Mouse (Mus musculus) 3134 (cell line): ENCODE results near the gene Olfr1221.
"Not testable (repeated sequence)": the region's sequence is repeated elsewhere in the genome, so short reads cannot be mapped to it uniquely, and the experiment has no call there.

Experiments
- DNase-seq: peaks from one replicate; pipeline ENCODE4 v3.0.0-alpha.2; 2011; ENCODE audit warnings: low spot score; ENCODE audit not compliant: insufficient read length; ENCODE audit errors: extremely low read depth

The Olfr1221 gene

DNA sequence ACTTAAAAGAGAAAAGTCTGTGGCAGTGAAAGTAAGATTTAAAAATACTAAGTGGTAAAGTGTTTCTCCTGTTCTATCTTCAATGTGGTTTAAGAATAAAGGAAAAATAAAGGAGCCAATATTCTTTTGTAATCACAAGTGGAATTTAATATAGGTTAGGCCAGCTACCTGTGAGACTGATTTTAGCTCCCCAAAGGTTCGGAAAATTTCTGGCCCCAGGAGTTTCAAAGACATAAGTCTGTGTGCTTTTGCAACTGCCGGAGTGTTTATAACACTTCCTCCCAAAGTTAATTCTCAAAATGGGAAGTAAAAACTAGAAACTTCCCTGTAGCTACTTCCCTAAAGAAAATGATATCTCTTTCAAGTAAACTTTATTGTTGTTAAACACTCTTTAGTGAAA, at the start of gene Olfr1221:
Gene Olfr1221, minus strand, starts transcription at position 101 of the 400 bp plus-strand sequence.
- no peak for DNase-seq

DNA sequence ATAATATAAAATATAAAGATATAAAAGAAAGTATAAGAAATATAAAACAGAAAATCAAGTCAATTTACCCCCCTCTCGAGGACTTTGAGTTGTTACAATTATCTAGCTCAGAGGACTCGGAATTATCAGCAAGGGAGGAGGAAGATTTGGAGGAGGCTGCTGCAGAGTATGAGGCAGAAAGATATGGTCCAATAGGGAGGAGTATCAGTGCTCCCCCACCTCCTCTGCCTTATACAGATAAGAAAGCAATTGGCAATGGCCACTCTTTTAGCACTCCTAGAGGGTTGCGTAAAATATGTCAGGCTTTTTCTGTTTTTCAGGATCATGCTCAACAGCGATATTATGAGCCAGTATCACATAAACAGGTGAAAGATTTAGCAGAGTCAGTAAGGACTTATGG, 47.6 kb upstream of the Olfr1221 start:
- not testable (repeated sequence) for DNase-seq

DNA sequence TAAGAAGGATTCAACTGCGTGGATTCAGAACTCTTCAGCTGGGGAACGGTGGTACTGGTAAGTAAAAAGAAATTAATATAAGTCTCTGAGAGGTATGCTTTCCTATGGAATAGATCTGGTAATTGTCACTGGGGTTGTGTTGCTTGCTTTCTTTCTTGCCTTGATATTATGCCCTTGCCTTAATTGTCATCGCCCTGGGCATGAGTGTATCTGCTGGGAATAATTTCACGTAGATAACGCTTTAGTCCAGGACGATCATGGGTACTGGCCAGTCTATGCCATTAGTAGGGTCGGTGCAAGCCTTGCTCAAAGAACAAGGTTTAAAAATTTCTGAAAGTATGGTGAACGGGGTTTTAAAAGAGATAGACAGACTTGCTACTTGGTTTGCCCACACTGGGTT, 46.9 kb upstream of the Olfr1221 start, which contains the start of gene Olfr1224-ps1:
Gene Olfr1224-ps1, minus strand, starts transcription at position 101 of the 400 bp plus-strand sequence.
- not testable (repeated sequence) for DNase-seq

DNA sequence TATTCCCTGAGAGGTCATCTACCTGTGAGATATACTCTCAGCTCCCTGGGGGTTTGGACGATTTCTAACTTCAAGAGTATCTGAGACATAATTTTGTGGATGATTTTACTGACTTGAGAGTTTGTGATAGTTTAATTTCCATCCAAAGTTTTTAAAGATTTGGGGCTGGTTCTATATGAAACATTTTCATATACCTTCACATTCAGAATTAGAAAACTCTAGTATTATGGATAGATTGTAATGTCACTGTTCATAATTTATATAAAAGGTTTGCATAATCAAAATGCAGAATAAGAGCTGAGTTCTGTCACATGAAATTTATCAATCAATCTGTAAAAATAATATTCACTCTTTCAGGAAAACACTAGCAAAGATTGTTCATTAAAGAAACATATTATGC, 34.4 kb upstream of the Olfr1221 start, which contains the start of gene Olfr1223:
Gene Olfr1223, minus strand, starts transcription at position 101 of the 400 bp plus-strand sequence.
- no peak for DNase-seq

DNA sequence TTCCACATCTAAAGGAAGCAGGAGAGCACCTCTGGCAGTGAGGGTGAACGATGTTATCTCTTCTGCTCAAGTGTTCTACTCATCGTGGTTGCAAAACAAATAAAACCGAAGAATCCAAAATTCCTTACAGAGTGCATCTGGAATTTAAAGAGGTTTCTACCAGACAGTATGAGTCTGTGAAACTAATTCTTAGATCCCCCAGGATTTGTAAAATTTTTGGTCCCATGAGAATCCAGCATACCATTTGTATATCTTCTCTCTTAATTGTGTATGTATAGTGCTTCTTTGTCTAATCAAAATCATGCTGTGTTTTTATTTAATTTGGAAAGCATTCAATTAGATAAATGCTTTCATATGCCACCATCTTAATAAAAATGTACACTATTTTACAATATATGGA, 15.9 kb upstream of the Olfr1221 start, which contains the start of gene Olfr1222:
Gene Olfr1222, minus strand, starts transcription at position 101 of the 400 bp plus-strand sequence.
- DNase-seq: no peak

DNA sequence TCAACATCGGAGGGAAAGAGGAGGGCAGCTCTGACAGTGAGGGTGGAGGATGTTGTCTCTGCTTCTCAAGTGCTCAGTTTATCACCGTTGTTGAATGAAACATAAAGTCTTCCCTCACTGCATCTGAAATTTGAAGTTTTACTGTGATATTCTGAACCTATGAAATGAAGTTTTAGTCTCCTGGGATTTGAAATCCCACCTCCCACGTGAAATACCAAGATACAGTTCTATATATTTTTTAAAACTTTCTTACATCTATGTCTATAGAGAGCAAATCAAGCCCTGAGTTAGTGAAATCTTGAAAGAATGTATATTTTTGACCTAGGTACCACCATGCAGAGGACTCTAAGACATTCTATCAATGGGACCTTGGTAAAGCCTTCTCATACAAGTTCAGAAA, 10.3 kb downstream of the Olfr1221 start, which contains the start of gene Olfr1220:
Gene Olfr1220, minus strand, starts transcription at position 101 of the 400 bp plus-strand sequence.
- no peak for DNase-seq

DNA sequence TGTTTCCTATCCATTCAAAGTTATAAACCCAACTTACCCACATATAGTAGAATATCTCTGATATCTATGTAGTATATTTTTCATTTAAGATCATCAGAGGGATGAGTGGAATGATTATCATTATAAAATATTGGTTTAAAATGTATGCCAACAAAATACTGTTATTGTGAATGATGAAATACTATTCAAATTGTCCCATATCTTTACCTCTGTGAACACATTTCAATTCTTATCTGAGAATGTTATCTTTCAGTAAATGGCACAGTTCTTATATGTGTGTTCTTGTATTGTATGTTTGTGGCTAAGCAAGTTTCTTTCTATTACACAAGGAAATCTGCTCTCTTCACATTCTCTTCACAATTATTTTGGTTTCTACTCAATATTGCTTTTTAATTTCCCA, 11.4 kb downstream of the Olfr1221 start:
- DNase-seq: no peak

DNA sequence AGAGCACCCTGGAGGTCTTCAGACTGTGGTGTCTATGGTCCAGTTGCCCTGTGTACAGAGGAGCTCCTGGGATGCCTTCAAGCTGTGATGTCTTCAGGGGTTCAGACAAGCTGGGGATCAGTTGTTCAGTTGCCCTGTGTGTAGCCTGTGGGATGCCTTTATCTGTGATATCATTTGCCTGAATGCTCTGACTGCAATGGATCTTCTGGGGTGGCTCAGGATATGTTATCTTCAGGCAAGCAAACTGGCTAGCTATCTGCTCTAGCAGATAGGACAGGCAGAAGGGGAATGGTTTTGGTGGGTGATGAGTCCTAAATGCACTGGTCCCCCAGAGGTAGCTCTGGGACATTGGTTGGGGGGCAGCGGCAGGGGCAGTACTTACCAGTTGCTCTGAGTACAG, 23.2 kb downstream of the Olfr1221 start:
- no peak for DNase-seq

DNA sequence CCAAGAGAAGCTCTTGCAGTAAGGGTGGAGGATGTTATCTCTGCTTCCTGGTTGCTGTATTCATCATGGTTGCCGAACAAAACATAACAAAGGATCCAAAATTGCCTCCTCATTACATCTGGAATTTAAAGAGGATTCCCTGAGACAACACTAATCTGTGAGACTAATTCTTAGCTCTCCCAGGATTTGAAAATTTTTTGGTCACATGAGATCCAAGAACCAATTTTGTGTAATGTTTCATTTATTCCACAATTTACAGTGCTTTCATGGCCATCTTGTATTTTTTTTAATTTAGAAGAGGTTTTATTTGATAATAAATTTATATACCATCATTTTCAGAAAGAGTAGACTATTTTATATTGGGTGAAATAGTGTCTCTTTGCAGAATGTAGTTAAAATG, 33.7 kb downstream of the Olfr1221 start, which contains the start of gene Olfr1219:
Gene Olfr1219, minus strand, starts transcription at position 101 of the 400 bp plus-strand sequence.
- DNase-seq: no peak

DNA sequence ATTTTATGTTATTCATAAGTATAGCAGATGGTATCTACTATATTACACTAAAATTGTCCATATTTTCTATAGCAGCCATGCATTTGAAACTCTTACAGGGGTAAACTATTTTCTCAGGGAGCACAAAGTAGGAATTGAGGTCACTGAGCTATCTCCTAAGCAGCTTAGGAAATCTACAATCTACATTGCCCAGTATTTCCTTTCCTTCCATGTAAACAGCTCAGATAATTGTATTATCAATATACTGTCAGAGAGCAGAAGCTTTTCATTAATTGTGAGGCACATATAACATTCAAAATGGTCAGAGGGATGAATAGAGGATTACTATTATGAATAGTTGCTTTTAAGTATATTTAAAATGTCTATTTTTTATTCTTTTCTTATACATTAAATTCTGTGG, 35.6 kb downstream of the Olfr1221 start:
- no peak for DNase-seq

DNA sequence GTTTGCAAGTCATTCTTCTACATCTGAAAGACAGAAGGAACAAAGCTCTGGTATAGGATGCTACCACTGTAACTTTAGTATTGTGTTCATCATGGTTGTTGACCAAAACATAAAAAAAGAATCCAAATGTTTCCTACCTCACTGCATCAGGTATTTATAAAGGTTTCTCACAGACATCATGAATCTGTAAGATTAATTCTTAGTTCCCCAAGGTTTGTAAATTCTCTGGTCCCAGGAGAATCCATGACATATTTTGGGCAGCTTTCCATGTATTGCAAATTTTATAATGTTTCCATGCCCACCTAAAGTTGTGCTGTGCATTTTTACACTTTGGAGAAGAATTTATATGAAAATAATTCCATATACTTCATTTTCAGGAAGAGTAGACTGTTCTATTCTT, 56.0 kb downstream of the Olfr1221 start, which contains the start of gene Olfr1218:
Gene Olfr1218, minus strand, starts transcription at position 101 of the 400 bp plus-strand sequence.
- no peak for DNase-seq
